Comparison of ENCODE assay signal across 15 mouse cellular contexts in the genomic region with DNA sequence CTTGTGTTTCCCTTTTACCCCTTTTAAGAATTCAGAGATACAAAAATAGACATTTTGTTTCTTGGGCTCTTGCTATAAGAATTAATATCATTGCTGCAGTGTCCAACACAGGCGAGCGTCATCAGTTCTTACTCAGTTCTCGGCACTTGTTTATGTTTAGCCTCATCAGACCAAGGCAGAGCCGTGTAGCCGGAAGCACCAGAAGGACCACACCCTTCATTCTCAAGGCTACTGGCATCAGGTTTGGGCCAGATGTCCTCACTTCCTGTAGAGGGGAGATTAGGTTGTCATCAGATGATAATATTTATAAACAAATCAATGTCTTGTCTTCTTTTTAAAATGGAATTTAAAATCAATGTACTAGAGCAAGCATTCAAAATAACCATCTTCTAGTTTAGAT. TPM values are rescaled to one million over a fixed set of nuclear protein-coding genes. Genes with fewer than 3 reads are reported as not detected.
"Had no signal": no experiment of that assay in that cellular context is flagged by ENCODE, and none has a peak within 500 bp of the region (broad histone marks: within the 10 kb centered on the region; RNA-seq: fewer than 3 reads in every experiment).

No protein-coding gene starts in this region.

- H3K4me3 ChIP-seq: intestine, embryonic 15.5 days; liver, embryonic 13.5 days had no signal

- H3K9me3 ChIP-seq: intestine, embryonic 15.5 days; liver, embryonic 13.5 days had no signal

- H3K27me3 ChIP-seq: intestine, embryonic 15.5 days; liver, embryonic 13.5 days had no signal

- H3K9ac ChIP-seq: intestine, embryonic 15.5 days; liver, embryonic 13.5 days had no signal

- ATAC-seq: intestine, embryonic 15.5 days had no signal

- DNase-seq: kidney, adult 18-20 months; kidney, adult 9 months; kidney, postnatal 14 days; kidney, postnatal 4 days; liver, embryonic 13.5 days; midbrain, embryonic 14.5 days; thymus, adult 2 months; thymus, postnatal 14 days; thymus, postnatal 4 days had no signal

- H3K36me3 ChIP-seq: intestine, embryonic 15.5 days; liver, embryonic 13.5 days had no signal

- H3K4me2 ChIP-seq: intestine, embryonic 15.5 days; liver, embryonic 13.5 days; midbrain, embryonic 11.5 days had no signal

- H3K27ac ChIP-seq: intestine, embryonic 15.5 days; liver, embryonic 13.5 days; stomach, postnatal 0 days had no signal

RNA-seq across cellular contexts. Expression of a gene that starts 13.4 kb away (rescaled TPM):
- total RNA-seq: megakaryocyte progenitor cell, adult 5-6 weeks; megakaryocyte-erythroid progenitor cell, adult 5-6 weeks had no signal
- polyA plus RNA-seq: liver, embryonic 16.5 days; thymus, adult 2 months had no signal

RNA-seq across cellular contexts. Expression of a gene that starts 43.3 kb away (rescaled TPM):
- total RNA-seq: megakaryocyte-erythroid progenitor cell, adult 5-6 weeks had no signal
